Mouse (Mus musculus): ENCODE data around the gene Paqr8. TPM values are rescaled to one million over a fixed set of nuclear protein-coding genes. Genes with fewer than 3 reads are reported as not detected.
A peak's percentile ranks its signal among the peaks of the same experiment; 100 is the strongest.

Paqr8 gene
- total and polyA plus RNA-seq, 2 experiments = 0.28 to 1.1 TPM

- TF ChIP-seq CTCF (IDR thresholded peaks at IDR 0.05; ENCODE audit: low read depth, low read length) = no peak
- no peak for TF ChIP-seq POLR2A (IDR thresholded peaks at IDR 0.05; ENCODE audit: extremely low read depth, insufficient read depth, low read length)
- Histone ChIP-seq H3K4me1 (ENCODE audit: control insufficient read depth, insufficient read depth, low read length) (no peaks in the 10 kb centered on the region), H3K27ac (replicated peaks; ENCODE audit: insufficient read depth, low read depth, low read length) (no peak overlapping the region), H3K36me3 (ENCODE audit: control insufficient read depth, insufficient read depth, low read length) (no peaks in the 10 kb centered on the region), H3K27me3 (ENCODE audit: control insufficient read depth, insufficient read depth, low read length) (no peaks in the 10 kb centered on the region), H3K79me2 (ENCODE audit: control insufficient read depth, insufficient read depth, low read length) (no peaks in the 10 kb centered on the region), H3K9ac (ENCODE audit: low read depth, low read length) (no peak overlapping the region), H3K4me3 (ENCODE audit: insufficient read depth, low read depth, low read length) (no peak overlapping the region)
- 85% methylated on average over 4 of the region's 4 CpGs for WGBS
- DNase-seq (ENCODE audit: extremely low read depth, low read depth, low spot score) = no peak
Observed at GRCm38 (mm10) chr1:20925926-20926325, 35.5 kb downstream of the Paqr8 start.

GRCm38 (mm10) chr1:20926376-20926775 lies 36.0 kb downstream of the Paqr8 start:
- DNase-seq (ENCODE audit: extremely low read depth, low read depth, low spot score) = no peak
- Histone ChIP-seq H3K36me3 (ENCODE audit: control insufficient read depth, insufficient read depth, low read length) (no peaks in the 10 kb centered on the region), H3K27me3 (ENCODE audit: control insufficient read depth, insufficient read depth, low read length) (no peaks in the 10 kb centered on the region), H3K79me2 (ENCODE audit: control insufficient read depth, insufficient read depth, low read length) (no peaks in the 10 kb centered on the region), H3K9ac (ENCODE audit: low read depth, low read length) (no peak overlapping the region), H3K4me3 (ENCODE audit: insufficient read depth, low read depth, low read length) (no peak overlapping the region), H3K4me1 (ENCODE audit: control insufficient read depth, insufficient read depth, low read length) (no peaks in the 10 kb centered on the region), H3K27ac (replicated peaks; ENCODE audit: insufficient read depth, low read depth, low read length) (no peak overlapping the region)
- WGBS = 84% methylated on average over 4 of the region's 4 CpGs
- TF ChIP-seq POLR2A (IDR thresholded peaks at IDR 0.05; ENCODE audit: extremely low read depth, insufficient read depth, low read length) = no peak
- TF ChIP-seq CTCF (IDR thresholded peaks at IDR 0.05; ENCODE audit: low read depth, low read length) = no peak

GRCm38 (mm10) chr1:20928487-20928886 lies 38.1 kb downstream of the Paqr8 start:
- no peaks in the 10 kb centered on the region for H3K36me3 ChIP-seq (ENCODE audit: control insufficient read depth, insufficient read depth, low read length)
- DNase-seq (ENCODE audit: extremely low read depth, low read depth, low spot score) = no peak
- H3K79me2 ChIP-seq (ENCODE audit: control insufficient read depth, insufficient read depth, low read length) = no peaks in the 10 kb centered on the region
- 85% methylated on average over 4 of the region's 4 CpGs for WGBS
- H3K27me3 ChIP-seq (ENCODE audit: control insufficient read depth, insufficient read depth, low read length) = no peaks in the 10 kb centered on the region
- H3K27ac ChIP-seq (replicated peaks; ENCODE audit: insufficient read depth, low read depth, low read length) = no peak overlapping the region
- H3K4me1 ChIP-seq (ENCODE audit: control insufficient read depth, insufficient read depth, low read length) = no peaks in the 10 kb centered on the region; the same call in 1 of the 2 replicates
- H3K4me3 ChIP-seq (ENCODE audit: insufficient read depth, low read depth, low read length) = no peak overlapping the region
- TF ChIP-seq CTCF (IDR thresholded peaks at IDR 0.05; ENCODE audit: low read depth, low read length) (no peak), POLR2A (IDR thresholded peaks at IDR 0.05; ENCODE audit: extremely low read depth, insufficient read depth, low read length) (no peak)
- H3K9ac ChIP-seq (ENCODE audit: low read depth, low read length) = no peak overlapping the region

- H3K36me3 ChIP-seq (ENCODE audit: control insufficient read depth, insufficient read depth, low read length) = no peaks in the 10 kb centered on the region
- H3K79me2 ChIP-seq (ENCODE audit: control insufficient read depth, insufficient read depth, low read length) = no peaks in the 10 kb centered on the region
- no peak overlapping the region for H3K9ac ChIP-seq (ENCODE audit: low read depth, low read length)
- no peaks in the 10 kb centered on the region; the same call in 1 of the 2 replicates for H3K4me1 ChIP-seq (ENCODE audit: control insufficient read depth, insufficient read depth, low read length)
- no peaks in the 10 kb centered on the region for H3K27me3 ChIP-seq (ENCODE audit: control insufficient read depth, insufficient read depth, low read length)
- no peak overlapping the region for H3K4me3 ChIP-seq (ENCODE audit: insufficient read depth, low read depth, low read length)
- no peak overlapping the region for H3K27ac ChIP-seq (replicated peaks; ENCODE audit: insufficient read depth, low read depth, low read length)
- DNase-seq (ENCODE audit: extremely low read depth, low read depth, low spot score) = peak; percentile 37
- 20% methylated on average over 7 of the region's 7 CpGs for WGBS
- TF ChIP-seq POLR2A (IDR thresholded peaks at IDR 0.05; ENCODE audit: extremely low read depth, insufficient read depth, low read length) (no peak), CTCF (IDR thresholded peaks at IDR 0.05; ENCODE audit: low read depth, low read length) (peak; percentile 91)
Observed at GRCm38 (mm10) chr1:20933457-20933856, 43.1 kb downstream of the Paqr8 start.

GRCm38 (mm10) chr1:20935106-20935505 lies 44.7 kb downstream of the Paqr8 start:
- DNase-seq (ENCODE audit: extremely low read depth, low read depth, low spot score) = no peak

GRCm38 (mm10) chr1:20939046-20939445 lies 48.6 kb downstream of the Paqr8 start:
- 8% methylated on average over 3 of the region's 3 CpGs for WGBS
- Histone ChIP-seq H3K4me3 (ENCODE audit: insufficient read depth, low read depth, low read length) (no peak overlapping the region), H3K27me3 (ENCODE audit: control insufficient read depth, insufficient read depth, low read length) (no peaks in the 10 kb centered on the region), H3K79me2 (ENCODE audit: control insufficient read depth, insufficient read depth, low read length) (no peaks in the 10 kb centered on the region), H3K27ac (replicated peaks; ENCODE audit: insufficient read depth, low read depth, low read length) (no peak overlapping the region), H3K36me3 (ENCODE audit: control insufficient read depth, insufficient read depth, low read length) (no peaks in the 10 kb centered on the region), H3K9ac (ENCODE audit: low read depth, low read length) (no peak overlapping the region), H3K4me1 (ENCODE audit: control insufficient read depth, insufficient read depth, low read length) (peaks cover 1% of the 10 kb centered on the region; the same call in 1 of the 2 replicates)
- peak; percentile 69 for DNase-seq (ENCODE audit: extremely low read depth, low read depth, low spot score)
- 0 out of 2 replicates have a peak, but pooled peaks have one; percentile 28 for TF ChIP-seq CTCF (IDR thresholded peaks at IDR 0.05; ENCODE audit: low read depth, low read length)
- no peak for TF ChIP-seq POLR2A (IDR thresholded peaks at IDR 0.05; ENCODE audit: extremely low read depth, insufficient read depth, low read length)

More at GRCm38 (mm10) chr1:20935106-20935505, 44.7 kb downstream of the Paqr8 start:
- 88% methylated on average over 22 of the region's 22 CpGs for WGBS
- TF ChIP-seq CTCF (IDR thresholded peaks at IDR 0.05; ENCODE audit: low read depth, low read length) (no peak), POLR2A (IDR thresholded peaks at IDR 0.05; ENCODE audit: extremely low read depth, insufficient read depth, low read length) (no peak)
- no peak overlapping the region for H3K27ac ChIP-seq (replicated peaks; ENCODE audit: insufficient read depth, low read depth, low read length)
- H3K4me1 ChIP-seq (ENCODE audit: control insufficient read depth, insufficient read depth, low read length) = peaks cover 1% of the 10 kb centered on the region
- no peak overlapping the region for H3K4me3 ChIP-seq (ENCODE audit: insufficient read depth, low read depth, low read length)
- no peaks in the 10 kb centered on the region for H3K79me2 ChIP-seq (ENCODE audit: control insufficient read depth, insufficient read depth, low read length)
- no peaks in the 10 kb centered on the region for H3K27me3 ChIP-seq (ENCODE audit: control insufficient read depth, insufficient read depth, low read length)
- no peaks in the 10 kb centered on the region for H3K36me3 ChIP-seq (ENCODE audit: control insufficient read depth, insufficient read depth, low read length)
- no peak overlapping the region for H3K9ac ChIP-seq (ENCODE audit: low read depth, low read length)

Data from liver, adult 2 months (tissue).